Mouse (Mus musculus): ENCODE measurements around the gene Pdzd3. TPM values are rescaled to one million over a fixed set of nuclear protein-coding genes. Genes with fewer than 3 reads are reported as not detected.
A peak's percentile ranks its signal among the peaks of the same experiment; 100 is the strongest.
"Not testable (repeated sequence)": the region's sequence is repeated elsewhere in the genome, so short reads cannot be mapped to it uniquely, and the experiment has no call there.

The Pdzd3 gene
- total RNA-seq (2021): 1 to 10 TPM in 1 of 2 experiments, under 1 TPM in 1; 0.88 to 1.0 TPM
- long read RNA-seq, experiment 1: 0 reads
- long read RNA-seq, experiment 2: 0 reads

DNA sequence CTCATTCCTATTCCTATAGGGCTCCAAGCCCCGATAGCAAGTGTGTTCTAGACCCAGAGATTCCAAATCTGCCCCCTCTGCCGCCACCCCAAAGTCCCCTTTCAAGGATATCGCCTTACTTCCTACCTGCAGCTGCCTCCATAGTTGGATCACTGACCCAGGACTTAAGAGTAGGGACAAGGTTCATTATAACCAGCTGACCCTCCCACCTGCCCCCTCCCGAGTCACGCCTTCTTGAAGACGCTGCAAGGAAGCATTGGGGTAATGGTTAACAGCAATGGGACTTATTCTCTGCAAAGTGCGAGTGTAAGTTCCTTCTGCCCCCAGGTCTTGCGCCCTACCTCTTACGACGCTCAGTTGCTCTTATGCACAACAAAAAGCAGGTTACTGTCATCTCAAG lies at the start of gene Pdzd3:
TSS of gene Pdzd3 (minus strand) at position 158 of the 400 bp plus-strand sequence.
- no peak for DNase-seq (ENCODE audit: low spot score in 2 of 2)

DNA sequence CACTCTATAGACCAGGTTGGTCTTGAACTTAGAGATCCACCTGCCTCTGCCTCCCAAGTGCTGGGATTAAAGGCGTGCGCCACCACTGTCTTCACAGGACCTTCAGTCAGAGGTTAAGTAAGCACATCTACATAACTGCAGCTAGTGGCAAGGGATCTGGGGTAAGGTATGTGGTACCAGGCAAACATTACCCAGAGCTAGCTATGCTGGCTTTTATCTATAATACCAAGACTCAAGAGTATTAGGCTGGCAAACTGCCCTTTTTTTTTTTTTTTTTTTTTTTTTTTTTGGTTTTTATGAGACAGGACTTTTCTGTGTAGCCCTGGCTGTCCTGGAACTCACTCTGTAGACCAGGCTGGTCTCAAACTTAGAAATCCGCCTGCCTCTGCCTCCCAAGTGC lies 48.7 kb upstream of the Pdzd3 start:
- not testable (repeated sequence) for DNase-seq (ENCODE audit: low spot score in 2 of 2)

DNA sequence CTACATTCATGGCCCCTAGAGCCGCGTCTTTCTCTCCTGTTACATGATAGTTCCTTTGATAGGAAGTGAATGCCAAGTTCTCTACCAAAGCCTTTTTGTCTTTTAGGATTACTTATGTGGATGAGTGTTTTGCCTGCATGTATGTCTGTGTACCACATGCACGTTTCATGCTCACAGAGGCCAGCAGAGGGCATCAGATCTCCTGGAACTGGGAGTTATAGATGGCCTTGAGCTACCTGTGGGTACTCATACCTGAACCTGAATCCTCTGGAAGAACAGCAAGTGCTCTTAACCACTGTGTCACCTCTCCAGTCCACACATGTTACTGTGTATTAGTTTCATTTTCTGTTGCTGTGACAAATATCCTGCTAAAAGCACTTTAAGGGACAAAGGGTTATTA lies 41.2 kb upstream of the Pdzd3 start:
- no peak for DNase-seq (ENCODE audit: low spot score in 2 of 2)

DNA sequence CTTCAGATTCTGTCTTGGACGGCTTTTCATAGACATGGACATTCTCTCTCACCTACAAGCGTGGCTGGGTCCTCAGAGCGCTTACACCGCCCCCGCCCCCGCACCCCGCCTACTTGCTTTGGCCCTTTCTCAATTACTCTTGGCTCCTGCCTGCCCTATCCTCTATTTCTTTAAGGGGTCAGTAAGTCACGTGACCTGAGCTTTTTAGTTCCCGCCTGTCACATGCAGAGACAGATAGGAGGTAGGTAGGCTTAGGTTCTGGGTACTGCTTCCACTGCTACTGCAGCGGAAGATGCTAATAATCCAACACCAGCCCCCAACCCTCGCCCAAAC lies 37.7 kb upstream of the Pdzd3 start:
- DNase-seq (ENCODE audit: low spot score in 2 of 2): no peak

DNA sequence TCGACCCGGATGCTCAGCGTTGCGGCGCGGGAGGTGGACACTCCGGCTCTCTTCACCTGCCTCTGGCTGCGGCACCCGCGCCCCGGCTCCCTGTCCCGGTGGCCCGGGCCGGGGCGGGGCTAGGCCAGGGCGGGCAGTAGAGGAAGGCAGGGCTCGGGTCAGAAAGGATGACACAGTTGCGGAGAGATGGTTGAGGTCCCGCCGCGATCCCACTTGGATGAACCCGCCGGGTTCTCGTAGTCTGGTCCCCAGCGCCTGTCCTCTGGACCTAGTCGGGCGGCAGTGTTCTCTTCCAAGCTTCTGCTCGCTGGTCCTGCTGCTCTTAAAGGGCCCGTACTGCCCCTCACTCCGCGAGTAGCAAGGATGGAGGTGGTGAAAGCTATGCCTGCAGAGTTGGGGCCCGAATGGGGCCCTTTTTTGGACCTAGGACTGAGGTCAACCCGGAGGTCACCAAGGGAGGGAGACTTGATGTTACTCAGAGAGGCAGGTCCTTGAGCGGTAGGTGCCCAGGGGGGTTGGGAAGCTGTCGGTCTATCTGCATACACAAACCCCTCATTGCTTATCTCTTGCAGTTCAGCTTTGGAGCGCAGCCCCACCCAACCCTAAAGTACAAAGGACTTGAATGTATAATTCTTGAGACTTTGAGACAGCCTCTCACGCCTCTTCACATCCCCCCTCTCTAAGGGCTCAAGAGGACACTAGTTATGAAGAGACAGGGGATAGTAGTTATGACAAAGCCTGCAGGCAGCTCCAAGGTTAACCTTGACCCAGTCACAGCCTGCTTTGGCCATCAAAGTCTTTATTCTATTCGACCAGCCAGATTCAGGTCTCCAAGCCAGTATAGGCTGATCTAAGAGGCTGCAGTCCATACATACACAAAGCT lies 37.0 kb upstream of the Pdzd3 start, which contains the start of gene Abcg4:
TSS of gene Abcg4 (minus strand) at position 540 of the 883 bp plus-strand sequence.
- DNase-seq (ENCODE audit: low spot score in 2 of 2): peak in 1 of 2 experiments; percentile 64

DNA sequence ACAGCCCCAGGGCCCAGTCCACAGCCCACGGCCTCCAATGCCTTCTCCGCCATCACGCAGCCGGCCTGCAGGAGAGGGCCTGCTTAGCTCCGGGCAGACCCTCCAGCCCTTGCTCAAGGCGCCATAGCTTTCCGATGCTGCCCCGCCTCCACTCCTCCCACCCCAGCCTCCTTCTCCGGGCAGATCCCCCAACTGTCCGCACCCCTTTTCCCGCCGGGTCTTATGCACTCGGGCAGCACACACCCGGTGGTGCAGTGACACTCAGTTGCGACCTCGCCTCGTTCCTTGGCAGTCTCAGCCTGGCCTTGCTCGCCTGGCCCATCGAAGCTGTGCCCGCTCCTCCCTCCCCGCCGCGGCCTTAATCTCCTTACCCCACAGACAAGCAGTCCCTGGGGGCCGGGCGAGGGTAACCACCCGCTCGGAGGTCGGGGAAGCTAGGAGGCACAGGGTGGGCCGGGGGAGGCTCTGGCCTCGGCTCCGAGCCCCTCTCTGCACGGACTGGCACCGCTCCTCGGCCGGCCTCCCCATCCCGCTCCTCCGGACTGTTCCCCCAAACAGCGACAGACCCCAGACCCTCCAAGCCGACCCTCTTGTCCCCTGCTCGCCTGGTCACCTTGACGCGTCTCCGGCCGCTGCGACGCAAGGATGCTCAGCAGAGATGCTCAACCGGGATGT lies 36.3 kb upstream of the Pdzd3 start:
- DNase-seq (ENCODE audit: low spot score in 2 of 2): peak in 1 of 2 experiments; percentile 18

DNA sequence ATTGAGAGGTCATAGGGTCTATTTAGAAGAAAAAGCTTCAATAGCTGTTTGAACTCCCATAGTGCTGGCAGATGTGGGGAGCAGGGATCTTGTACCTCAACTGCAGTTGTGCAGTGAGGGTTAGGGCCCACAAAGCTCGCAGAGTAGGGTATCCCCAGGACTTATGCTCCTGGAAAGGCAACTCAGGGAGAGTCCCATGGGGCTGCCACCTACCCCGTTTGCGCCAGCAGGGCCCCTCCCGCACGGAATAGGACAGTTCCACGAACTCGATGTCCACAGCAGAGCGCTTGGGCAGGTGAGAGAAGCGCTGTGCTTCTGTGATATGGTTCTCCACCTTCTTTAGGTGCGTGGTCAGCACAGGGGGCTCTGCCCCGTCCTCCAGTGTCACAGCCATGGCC lies 35.7 kb upstream of the Pdzd3 start:
- no peak for DNase-seq (ENCODE audit: low spot score in 2 of 2)

DNA sequence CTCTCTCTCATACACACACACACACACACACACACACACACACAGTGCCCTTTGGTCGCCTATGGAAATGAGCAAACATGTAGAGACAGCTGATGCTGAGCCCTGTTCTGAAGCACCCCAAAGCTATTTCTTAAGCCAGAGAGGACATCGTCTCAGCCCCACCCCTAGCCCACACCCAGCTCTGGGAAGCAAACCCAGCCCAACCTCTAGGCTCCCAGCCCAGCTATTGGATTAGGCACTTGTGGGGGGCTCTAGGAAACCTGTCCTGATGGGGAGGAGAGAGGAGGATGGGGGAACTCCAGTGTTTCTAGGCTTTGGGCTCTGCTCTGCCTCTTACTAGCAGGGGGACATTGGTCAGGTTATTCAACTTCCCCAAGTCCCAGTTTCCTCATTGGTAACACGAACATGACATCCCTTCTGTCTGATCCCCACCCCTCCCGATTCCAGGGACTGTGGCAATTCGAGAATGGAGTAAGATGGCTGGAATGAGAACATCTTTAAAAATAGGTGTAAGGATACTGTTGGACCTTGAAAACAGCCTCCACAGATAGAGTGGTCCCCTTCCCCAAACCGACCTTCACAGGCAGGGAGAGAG lies 35.1 kb upstream of the Pdzd3 start:
- DNase-seq (ENCODE audit: low spot score in 2 of 2): no peak

DNA sequence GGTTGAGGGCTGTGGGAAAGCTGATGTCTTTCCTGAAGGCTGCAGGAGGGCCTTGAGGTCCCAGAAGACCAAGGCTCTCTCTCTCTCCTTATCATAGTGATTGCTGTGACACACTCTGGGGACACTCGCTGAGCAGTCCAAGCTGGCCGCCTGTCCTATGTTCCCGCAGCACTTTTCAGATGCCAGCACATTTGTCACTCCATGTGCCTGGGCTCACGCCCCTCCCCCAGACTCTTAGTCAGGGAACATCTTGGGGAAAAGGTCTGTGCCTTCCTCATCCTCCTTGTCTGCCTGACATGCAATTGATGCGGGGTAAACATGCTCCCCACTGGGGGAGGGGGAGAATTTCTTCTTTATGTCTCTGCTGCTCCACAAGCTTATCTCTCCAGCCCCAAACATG lies 31.9 kb upstream of the Pdzd3 start:
- no peak for DNase-seq (ENCODE audit: low spot score in 2 of 2)

DNA sequence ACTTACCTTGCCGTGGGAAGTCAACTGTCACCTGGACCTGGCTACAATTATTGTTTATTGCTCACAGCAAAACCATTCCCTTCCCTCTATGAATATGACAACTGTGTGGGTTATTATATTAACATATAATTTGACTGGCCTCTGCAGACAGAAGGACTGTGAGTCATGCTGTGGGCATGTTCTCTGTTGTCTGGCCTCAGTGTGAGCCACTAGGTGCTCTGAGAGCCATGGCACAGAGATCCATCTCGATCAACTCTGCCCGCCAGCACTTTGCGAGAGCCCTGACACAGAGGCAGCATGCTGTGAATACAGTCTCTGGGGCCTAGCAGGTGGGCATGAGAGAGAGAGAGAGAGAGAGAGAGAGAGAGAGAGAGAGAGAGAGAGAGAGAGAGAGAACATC lies 18.7 kb upstream of the Pdzd3 start:
- no peak for DNase-seq (ENCODE audit: low spot score in 2 of 2)

DNA sequence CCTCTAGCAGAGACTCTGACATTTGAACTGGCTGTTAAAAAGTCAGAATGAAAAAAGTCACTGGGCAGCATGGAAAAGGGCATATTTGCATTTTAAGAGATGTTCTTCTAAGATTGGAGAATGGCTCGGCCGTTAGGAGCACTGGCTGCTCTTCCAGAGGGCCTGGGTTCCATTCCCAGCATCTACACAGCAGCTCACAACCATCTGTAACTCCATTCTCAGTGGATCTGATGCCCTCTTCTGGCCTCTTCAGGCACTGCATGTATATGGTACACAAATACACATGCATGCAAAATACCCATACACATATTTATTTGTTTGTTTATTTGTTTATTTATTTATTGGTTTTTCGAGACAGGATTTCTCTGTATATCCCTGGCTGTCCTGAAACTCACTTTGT lies 17.8 kb upstream of the Pdzd3 start:
- no peak for DNase-seq (ENCODE audit: low spot score in 2 of 2)

DNA sequence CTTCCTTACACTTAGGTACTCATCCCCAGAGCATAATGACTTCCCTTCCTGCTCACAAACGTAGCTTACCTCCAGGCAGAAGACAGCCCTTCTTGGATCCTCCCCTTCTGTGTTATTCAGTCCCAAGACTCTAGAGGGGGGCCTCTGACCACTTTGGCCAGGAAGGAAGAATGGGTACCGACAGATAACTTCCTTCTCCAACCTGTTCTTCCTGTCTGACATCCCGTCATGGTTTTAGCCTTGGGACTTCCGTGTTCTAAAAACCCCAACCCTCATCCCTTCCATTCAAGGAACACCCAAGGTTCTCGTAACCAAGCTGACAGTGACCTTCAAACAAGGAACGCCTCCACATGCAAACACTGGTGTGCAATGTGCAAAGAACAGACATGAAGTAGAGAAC lies 17.2 kb upstream of the Pdzd3 start, which contains the start of gene Nlrx1:
TSS of gene Nlrx1 (minus strand) at position 168 of the 400 bp plus-strand sequence.
- no peak for DNase-seq (ENCODE audit: low spot score in 2 of 2)

DNA sequence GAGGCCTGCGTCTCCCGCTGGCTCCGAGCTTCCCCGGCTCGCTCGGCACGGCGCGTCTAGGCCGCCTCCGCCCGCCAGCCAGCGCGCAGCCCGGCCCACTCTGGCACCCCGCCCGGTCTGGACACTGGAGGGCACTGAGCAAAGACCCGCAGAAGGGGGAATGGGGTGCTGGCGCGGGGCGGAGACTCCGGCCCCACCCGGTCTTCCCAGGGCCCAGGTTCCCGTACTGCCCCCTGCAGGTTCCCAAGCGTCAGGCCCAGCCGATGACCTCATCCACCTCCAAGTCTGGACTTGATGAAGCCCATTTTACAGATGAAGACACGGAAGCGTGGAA lies 16.7 kb upstream of the Pdzd3 start:
- peak; percentile 79 to 84 for DNase-seq (ENCODE audit: low spot score in 2 of 2)

DNA sequence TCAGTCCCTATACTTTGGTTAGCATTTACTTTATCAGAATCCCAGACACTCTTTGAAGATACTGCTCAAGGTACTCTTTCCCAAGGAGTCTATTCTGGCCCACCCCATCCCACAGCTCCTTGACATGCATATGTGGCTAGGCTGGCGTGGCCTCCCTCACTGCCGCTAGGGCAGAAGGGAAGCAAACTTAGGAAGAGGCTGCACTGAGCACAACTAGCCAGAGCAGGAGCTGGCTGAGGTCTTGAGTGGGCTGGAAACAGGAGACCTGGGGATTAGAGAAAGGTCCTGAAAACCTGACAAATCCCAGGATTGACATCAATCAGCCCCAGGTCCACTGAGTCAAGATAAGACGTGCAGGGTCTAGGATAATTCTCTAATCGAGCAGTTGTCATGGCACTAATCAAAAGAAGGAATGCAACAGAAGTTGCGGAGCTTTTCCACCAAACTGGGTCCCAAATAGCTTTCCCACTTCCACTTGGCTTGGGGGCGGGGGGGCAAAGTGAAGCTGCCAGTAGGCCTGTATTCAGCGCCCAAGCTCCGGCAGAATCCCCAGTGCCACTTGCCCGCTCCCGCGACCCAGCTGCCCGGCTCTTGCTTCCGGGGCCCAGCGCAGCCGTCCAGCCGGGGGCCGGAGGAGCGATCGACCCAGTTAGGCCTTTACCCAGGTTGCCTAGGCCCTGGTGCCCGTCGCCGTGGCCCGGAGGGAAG lies 16.2 kb upstream of the Pdzd3 start:
- no peak for DNase-seq (ENCODE audit: low spot score in 2 of 2)

DNA sequence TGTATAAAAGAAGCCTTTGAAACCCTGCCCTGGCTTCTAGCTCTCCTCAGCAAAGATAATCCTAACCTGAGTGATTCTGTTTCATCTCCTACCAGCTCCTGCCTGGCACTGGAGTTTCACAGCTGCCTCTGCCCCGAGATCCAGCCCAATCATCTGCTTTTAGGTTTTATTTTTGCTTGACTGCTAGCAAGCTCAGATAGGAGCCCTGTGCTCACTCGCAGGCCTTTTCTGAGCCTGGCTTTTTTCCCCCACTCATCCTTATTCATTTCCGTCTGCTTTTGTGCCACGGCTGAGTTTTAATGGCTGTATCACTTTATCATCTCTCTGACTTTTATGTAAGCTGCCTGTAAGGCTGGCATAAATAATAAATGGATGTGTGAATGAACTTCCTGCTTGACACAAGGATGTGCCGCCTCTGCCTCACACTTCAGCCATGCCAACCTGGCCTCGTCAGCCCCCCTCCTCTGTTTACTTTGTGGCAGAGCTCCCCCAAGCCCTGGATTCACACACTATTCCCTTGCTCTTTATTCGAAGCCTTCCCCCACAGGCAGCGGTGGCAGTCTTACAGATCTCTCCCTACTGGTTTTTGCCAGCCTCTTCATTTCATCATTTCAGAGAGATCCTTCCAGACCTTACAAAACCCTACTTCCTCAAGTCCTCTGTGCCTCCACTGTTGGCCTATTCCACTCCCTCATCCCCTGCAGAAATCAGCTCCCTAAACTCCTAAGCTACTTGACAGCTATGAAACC lies 15.4 kb upstream of the Pdzd3 start:
- no peak for DNase-seq (ENCODE audit: low spot score in 2 of 2)

DNA sequence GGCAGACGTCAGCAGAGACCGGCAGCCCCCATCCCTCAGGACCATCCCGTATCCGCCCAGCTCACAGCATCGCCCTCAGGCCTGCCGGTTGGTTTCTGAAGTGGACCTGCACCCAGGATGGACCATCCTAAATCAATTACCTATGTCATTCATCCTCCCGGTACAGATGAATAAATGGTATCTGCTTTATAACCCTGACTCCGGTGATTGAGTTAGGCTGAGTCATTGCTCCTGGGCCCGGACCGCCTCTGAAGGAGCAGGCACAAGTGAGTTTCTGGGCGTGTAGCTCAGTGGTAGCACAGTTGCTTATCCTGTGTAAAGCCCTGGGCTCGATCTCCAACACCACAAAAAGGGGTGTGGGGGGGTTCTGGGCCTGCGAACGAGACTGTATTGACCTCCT lies 10.1 kb upstream of the Pdzd3 start:
- DNase-seq (ENCODE audit: low spot score in 2 of 2): no peak

DNA sequence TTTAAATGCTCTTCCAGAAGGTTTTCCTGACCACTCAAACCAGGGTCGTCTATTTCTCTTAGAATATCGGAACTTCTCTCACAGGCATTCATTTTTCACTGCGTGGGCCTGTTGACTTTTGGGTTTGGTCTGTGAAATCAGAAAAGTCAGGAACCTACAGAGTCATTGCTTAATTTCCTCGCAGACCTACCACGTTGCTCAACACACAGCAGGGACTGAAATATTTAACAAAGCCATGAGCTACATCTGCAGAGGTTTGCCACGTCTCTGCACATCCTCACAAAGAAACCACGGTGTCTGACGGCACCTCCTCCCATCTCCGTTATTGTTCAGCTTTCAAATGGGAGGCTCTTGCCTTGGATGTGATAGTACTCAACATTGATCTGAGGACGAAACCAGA lies 7.7 kb upstream of the Pdzd3 start:
- DNase-seq (ENCODE audit: low spot score in 2 of 2): no peak

DNA sequence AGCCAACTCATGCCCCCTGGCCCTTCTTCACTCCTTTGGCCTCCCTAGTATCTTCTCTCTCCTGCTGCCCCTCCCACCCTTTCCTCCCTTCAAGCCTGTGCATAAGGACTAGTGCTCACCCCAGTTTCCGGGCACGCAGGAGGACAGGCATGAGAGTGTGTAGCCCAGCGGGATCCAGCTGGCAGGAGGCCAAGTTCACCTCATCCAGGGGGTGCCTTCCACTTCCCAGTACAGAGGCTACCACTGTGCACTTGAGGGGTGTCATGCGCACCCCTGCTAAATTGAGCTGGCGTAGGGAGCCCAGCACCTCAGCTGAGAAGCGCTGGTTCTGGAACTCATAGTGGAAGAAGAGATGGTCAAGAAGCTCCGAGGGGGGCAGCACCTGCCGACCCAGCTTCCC lies 4.9 kb upstream of the Pdzd3 start:
- DNase-seq (ENCODE audit: low spot score in 2 of 2): no peak

DNA sequence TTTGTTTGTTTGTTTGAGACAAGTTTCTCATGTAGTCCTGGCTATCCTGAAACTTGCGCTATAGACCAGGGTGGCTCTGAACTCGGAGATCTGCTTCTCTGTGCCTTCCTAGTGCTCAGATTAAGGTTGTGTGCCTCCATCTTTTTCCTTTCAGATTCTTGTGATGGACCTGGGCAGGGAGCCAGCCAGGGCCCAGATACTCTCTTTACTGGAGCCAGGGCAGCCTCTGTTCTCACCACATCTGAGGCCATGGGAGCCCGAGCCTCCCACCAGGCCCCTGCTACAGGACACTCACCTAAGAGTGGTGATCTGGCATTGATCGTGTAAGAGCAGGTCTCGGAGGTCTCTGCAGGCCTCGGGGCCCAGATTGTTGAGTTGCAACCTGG lies 3.9 kb upstream of the Pdzd3 start:
- DNase-seq (ENCODE audit: low spot score in 2 of 2): no peak

DNA sequence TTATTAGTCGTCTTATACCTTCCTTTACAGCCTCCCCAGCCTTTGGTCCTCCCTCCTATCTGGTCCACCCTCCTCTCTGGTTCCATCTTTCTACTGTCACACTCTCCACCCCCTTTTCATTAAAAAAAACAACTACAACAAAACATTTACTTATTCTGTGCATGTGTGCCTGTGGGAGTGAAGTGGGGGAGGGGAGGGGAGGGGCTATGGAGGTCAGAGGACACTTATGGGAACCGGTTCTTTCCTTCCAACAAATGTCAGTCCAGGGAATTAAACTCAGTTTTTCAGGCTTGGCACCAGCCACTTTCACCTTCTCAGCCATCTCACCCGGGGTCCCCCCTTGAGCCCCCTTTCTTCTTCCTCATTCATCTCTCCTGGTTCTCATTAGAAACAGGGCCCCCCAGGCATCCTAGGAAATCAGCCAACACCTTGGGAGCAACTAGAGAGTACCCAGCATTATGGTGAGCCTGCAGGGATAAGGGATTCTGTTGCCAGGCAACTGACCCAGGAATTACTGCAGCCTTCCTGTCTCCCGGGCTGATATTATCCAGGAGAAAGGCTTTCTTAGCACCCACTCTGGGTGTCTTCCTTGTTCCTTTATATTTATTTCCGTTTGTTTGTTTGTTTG lies 3.4 kb upstream of the Pdzd3 start:
- no peak for DNase-seq (ENCODE audit: low spot score in 2 of 2)

All from layer of hippocampus, postnatal 14 days (tissue).